Mouse (Mus musculus) cerebellum, adult 11 months (tissue): ENCODE data around the gene Eif4ebp2.
"Not testable (repeated sequence)": the region's sequence is repeated elsewhere in the genome, so short reads cannot be mapped to it uniquely, and the experiment has no call there.

Source experiments
- DNase-seq: peaks from one replicate; pipeline ENCODE4 v3.0.0; 2022

Gene Eif4ebp2

DNA sequence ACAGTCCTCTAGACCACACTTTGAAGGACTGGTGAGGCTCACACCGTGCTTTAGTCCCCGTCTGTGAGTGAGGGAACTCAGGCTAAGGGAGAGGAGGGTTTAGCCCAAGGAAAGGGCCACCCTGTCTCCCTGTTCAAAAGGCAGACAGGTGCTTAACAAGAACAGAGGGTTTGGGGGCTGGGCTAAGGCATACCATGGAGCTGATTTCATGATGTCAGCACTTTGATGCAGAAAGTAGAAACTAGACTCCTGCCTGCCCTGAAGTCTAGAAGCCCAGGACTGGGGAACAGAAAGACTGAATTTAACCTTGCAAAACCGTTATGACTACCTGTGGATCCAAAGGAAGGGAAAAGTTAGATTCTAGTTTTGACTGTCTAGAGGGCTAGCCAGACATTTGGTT, 4.7 kb upstream of the Eif4ebp2 start:
- no peak for DNase-seq

DNA sequence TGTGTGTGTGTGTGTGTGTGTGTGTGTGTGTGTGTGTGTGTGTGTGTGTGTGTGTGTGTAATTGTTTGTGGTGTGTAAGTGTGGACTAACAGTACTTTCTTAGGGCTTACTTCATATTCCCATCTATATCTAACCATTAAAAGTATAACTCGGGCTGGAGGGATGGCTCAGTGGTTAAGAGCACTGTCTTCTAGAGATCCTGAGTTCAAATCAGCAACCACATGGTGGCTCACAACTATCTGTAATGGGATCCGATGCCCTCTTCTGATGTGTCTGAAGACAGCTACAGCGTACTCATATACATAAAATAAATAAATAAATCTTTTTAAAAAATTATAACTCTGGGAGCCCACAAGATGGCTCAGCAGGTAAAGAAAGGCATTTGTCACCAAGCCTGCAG, 710 bp upstream of the Eif4ebp2 start:
- not testable (repeated sequence) for DNase-seq

DNA sequence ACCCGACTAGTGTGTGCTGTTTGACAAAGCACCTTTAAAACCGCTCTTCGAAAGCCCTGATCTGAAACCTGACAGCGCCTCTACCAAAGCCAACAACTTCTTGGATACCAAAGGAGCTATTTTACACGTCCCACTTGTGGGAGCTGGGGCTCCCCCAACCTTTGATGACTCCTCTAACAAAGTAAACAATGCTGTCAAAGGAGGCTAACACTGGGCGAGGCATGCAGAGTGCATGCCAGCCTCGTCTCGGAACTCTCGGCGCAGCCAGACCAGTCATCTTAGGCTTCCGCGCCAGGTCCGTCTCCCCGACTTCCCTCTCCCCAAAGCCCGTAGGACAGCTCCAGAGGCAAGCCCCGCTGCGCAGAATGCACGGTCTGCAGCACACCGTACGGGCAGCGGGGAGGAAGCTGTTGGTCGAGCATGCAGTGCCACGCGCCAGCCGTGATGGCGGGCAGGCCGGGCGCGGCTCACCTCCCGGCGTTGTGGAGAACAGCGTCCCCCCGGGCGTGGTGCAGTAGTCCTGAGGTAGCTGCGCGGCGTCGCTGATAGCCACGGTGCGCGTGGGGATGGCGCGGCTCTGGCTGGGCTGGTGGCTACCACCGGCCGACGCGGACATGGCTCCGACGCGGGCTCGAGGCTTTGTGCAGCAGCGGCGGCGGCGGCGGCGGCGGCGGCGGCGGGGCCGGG, 387 bp downstream of the Eif4ebp2 start:
- DNase-seq: no peak

DNA sequence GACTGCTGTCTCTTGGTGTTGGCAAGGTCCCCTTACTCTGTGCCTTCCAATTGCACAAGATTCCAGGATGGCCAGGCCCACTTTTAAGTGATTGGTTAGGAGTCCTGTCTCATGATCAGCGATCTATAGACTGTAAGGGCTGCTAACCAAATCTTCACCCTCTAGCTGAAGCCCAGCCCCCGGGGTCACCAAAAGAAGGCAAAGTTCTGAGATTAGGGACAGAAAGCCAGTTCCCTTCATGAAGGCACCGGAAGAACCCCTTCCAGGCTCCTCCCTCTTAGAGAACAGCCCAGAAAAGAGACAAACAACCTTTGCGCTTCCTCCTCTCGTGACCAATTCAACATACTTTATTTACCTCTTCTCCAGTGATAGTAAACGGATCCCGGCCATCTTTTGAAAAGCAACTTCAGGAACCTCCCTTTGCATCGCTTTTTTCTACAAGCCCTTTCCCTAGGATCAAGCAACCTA, 964 bp downstream of the Eif4ebp2 start:
- no peak for DNase-seq

DNA sequence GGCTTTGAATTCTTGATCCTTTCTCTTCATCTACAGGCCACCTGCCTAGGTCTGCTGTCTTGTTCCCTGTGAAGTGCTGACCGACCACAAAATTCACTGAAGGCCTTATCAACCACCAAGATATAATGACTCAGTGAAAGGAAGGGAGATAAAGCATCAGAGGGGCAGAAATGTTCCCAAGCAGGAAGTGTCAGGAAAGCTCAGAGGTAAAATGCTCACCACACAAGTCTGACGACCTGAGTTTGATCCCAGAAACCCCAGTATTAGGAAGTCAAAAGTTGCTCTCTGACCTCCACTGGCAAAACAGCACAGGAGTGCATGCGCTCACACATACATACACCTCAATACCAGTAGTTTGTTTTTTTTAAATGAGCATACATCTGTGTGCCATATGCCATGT, 3.6 kb downstream of the Eif4ebp2 start:
- no peak for DNase-seq

DNA sequence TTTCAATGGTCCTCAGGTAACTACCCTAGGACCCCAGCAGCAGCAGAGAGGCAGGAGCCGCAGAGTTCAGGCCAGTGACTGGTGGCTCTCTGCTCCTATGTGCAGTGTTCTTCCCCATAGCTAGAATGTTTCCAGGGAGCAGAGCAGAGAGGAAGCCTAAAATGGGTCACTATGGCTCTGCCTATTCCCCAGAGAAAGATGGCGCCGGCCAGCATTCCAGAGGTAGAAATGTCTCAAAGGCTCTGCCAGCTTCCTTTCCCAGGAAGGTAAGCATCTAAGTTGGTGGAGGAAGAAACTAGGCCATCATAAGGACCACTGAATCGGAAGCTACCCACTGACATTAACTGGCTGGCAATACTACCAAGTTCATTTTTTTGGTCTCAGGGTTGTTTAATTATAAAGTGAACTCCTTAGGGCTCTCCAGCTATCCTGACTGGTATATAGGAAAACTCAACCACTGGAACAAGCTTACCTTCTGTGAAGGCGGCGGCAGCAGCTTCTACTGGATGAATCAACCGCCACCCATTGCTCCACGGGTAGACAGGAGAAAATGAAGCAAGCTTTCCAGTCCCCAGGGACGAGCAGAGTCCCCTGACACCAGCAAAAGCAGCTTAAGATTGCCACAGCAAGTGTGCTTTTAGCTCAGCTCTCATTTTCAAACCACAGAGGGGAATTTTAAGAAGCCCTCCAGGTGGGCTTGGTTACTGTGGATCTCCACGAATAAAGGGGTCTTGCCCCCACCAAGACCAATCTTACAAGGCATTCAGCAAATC, 4.7 kb downstream of the Eif4ebp2 start:
- DNase-seq: no peak

DNA sequence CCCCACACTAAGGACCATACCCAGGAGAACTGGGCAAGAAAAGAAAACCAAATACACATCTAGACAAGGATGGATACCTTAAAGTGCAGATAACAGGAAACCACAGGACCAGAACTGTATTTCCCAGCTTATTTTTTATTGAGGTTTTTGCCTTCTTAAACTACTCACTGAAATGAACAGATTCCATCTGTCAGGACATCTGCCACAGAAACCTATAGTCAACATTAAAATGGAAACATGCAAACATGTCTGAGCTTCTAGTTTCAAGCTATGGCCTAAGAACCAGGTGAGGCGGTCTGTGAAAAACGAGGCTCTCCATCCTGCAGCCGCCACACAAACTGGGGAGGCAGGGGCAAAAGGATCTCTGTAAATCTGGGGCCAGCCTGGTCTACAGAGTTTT, 7.4 kb downstream of the Eif4ebp2 start:
- no peak for DNase-seq

DNA sequence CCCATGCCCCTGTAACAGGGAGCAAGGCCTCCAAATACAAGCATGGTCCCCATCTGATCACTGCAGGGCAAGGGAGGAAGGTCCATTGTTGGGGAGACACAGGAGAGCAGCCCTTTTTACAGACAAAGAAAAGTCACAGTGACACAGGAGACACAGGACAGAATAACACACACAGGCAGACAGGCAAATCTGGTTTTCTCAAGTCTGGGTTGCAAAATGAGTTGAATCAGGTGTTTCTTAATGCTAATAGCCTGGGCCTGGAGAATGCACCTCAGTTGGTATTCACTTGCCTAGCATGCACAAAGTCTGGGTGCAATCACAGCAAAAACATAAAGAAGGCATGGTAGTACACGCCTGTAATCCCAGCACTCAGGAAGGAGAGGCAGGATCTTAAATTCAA, 8.6 kb downstream of the Eif4ebp2 start:
- DNase-seq: no peak

DNA sequence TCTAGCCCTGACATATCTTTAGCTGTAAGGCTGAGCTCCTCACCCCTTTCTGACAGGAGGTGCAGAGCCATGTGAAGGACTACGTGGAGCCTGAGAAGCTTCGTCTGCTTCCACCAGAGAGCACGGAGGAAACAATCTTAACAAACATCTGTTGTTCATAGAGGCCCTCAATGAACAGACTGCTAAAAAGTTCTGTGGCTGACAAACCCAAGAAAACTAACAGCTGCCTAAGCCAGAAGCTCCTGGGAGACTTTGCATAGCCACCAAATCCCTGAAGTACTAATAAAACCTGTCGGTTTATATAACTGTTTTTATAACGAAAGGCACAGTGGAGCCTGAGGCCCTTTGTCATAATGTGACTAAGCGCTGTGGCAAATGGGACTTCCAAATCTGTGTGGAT, 9.0 kb downstream of the Eif4ebp2 start:
- DNase-seq: no peak

DNA sequence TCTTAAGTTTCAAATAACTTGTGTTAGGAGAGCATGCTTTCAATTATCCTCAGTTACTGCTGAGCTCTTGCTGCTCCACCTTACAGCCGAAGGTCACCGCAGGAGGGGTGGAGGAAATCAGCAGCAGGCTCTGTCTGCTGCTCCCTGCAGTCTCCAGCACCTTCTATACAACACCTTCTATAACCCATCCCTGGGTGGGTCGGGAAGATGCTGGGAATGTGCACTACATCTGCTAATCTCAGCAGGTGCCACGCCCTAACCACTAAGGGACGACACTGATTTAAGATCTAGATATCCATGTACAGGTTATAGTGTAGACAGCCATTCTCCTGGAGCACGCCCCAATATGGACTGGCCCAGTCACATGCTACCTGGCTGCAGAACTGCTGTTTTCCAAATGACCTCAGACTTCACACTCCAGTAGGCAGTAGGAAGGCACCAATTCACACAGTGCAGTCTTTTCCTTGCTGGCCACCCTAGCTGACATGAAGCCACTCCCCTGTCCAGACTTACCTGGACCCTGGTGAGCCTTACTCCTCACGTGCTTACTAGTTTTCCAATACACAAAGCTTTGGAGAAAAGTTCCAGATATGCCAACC, 12.2 kb downstream of the Eif4ebp2 start:
- no peak for DNase-seq

DNA sequence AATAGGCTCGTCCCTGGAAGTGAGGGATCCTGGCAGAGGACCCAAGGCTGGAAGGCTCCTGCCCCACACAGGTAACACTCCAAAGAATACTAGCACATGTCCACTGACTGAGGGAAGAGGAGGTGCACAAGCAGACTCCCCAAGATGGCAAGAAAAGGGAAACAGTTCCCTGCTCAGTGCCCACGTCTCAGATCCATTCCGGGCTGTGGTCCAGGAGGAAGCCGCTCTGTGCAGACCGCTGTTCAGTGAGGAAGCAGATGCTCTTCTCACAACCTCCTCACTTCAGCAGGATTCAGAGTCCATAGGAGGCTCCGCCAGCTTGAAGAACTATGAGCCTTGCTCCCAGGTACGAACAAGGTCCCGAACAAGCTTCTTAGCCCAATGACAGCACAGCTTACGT, 21.1 kb downstream of the Eif4ebp2 start:
- no peak for DNase-seq

DNA sequence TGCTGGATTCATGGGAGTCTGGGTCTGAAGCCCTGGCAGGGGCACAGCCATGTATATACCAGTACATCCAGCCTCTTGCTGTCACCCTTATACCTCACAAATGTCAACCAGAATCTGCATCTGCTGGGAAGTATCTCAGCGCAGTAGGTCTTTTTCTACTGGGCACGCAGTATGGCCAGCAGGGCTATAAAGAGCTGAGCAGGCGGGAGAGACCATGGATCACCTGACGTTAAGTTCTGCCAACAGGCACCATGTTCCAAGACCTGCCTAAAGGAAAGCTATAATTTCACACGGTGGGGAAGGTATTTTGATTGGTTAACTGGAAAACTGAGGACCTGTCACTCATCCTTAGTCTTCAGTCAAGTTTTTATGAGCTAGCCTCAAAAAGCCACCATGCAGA, 23.4 kb downstream of the Eif4ebp2 start:
- DNase-seq: no peak

DNA sequence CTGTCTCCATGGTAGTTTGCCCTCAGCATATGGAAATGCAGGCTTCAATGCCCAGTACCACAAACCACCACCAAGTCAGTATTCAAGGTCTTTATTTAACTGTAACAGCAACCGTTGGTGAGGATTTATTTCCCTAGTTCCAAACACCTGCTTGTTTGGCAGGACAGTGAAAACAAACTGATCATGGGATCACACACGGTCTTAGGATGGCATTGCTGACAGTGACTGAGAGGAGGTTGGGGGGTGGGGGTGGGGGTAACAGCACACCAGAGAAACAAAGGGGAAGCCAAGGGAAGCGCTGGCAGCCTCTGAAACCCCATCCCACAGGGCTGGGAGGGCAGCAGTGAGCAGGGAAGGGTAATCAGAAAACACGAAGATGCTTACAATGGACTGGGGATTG, 24.0 kb downstream of the Eif4ebp2 start:
- DNase-seq: no peak

DNA sequence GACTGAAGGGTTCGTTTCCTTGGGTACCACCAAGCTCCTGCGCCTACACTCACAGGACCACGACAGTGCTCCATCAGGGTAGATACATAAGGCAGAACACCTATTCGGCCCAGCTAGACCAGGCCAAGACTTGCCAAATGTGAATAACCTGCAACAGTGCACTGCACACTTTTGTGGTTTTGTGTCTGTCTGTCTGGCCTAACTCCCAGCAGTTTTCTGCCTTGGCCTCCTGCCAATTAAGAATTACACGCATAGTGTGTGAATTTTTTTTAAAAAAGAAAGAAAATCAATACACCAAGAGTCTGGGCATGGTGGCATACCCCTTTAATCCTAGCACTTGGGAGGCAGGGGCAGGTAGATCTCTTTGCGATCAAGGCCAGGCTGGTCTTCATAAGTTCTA, 24.5 kb downstream of the Eif4ebp2 start:
- no peak for DNase-seq

DNA sequence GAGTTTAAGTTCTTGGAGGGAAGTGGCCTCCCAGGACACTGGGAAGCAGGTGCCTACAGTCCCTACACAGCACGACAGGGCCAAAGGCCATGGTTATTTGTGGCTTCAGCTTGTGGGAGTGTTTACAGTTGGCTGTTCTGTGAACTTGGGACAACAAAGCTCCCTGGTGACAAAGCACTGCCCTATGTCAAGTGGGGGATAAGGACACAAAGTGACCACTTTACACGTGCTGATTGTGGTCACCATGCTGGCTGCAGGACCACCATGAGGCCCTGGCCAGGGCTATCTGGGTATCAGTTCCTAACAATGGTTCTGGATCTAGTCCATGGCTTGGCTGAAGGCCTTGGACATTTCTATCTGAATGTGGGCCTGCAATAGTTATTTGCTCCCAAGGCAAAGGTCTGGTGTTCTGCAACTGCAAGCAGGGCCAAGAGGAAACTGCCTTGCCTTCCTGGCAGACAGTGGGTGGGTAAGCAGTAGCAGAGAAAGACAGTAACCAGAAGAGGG, 26.2 kb downstream of the Eif4ebp2 start:
- DNase-seq: no peak

DNA sequence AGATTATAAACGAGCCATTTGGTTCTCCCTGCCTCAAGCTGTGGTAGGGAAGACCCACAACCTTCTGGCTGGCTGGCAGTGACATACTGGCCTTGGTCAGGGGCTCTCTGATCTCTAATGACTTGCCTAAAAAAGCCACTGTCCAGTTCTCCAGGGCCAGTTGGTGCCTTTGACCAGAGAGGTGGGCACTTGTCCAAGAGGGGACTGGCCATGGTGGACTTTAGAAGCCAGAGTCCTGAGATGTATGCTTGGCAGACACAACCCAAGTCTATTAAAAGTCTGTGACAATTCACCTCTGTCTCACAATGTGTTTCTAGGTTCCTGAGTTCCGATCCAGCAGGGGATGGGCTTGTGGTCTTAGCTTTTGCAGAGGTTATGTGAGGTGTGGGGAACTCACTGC, 27.4 kb downstream of the Eif4ebp2 start:
- no peak for DNase-seq

DNA sequence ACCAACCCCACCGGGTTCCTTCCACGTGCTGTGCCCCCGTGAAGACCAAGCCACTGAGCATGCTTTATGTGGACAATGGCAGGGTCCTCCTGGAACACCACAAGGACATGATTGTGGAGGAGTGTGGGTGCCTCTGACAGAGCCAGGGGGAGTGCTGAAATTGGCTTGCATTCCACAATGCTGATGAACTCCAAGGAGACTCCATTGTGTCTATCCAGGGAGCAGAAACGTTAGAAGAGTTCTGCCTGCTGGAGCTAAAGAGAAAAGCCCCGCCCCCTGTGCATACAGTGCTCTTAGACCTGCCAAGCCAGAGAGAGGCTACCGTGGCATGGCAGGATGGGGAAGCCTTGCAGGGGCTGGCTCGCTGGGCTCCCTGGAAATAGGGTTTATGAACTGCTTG, 28.0 kb downstream of the Eif4ebp2 start:
- no peak for DNase-seq

DNA sequence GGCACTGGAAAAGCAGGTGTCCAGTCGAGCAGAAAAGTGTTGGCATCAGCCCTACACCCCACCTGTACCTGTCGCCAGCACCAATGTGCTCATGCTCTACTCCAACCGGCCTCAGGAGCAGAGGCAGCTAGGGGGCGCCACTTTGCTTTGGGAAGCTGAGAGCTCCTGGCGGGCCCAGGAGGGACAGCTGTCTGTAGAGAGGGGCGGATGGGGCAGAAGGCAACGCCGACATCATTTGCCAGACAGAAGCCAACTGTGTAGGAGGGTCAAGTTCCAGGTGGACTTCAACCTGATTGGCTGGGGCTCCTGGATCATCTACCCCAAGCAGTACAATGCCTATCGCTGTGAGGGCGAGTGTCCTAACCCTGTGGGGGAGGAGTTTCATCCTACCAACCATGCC, 29.2 kb downstream of the Eif4ebp2 start:
- DNase-seq: no peak

DNA sequence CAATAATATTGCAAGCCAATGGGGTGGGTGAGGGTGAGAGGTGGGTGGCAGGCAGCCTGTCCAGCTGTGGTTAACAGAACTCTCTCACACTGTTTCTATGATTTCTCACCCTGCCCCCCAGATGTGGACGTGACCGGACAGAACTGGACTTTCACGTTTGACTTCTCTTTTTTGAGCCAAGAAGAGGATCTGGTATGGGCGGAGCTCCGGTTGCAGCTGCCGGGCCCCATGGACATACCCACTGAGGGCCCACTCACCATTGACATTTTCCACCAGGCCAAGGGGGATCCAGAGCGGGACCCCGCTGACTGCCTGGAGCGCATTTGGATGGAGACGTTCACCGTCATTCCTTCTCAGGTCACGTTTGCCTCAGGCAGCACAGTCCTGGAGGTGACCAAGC, 29.6 kb downstream of the Eif4ebp2 start:
- no peak for DNase-seq

DNA sequence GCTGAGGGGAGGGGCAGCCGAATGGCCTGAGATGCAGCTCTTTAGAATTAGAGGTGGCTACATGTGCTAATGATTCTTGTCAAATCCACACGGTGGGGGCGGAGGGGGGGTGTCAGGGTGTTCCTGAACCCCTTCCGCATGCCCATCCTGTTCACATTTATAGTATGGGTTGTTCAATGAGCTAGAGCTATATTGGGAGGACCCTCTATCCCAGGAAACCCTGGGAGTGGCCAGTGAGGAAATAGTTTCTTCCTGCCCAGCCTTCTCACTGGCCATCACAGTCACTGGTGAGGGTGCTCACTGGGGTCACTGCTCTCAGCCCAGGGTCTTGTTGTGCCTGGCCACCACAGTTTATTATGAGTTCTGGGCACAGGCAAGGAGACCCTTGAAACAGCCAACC, 32.5 kb downstream of the Eif4ebp2 start:
- DNase-seq: no peak

DNA sequence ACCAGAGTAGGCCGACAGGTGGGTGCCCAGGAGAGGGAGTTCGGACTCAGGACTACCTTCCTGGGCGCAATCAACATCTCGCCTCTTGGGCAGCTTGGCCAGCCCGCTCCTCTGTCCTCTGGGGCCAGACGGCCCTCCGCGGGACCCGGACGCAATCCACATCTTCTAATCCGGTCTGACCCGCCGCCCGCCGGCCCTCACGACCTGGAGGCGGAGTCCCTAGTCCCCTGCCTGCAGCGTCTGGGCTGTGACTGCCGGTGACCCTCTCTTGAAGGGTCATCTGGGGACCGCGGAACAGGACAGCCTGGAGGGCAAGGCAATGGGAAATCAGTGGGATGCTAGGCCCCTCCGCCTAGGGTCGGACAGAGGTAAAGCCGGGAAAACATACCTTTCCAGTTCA, 33.3 kb downstream of the Eif4ebp2 start:
- no peak for DNase-seq

DNA sequence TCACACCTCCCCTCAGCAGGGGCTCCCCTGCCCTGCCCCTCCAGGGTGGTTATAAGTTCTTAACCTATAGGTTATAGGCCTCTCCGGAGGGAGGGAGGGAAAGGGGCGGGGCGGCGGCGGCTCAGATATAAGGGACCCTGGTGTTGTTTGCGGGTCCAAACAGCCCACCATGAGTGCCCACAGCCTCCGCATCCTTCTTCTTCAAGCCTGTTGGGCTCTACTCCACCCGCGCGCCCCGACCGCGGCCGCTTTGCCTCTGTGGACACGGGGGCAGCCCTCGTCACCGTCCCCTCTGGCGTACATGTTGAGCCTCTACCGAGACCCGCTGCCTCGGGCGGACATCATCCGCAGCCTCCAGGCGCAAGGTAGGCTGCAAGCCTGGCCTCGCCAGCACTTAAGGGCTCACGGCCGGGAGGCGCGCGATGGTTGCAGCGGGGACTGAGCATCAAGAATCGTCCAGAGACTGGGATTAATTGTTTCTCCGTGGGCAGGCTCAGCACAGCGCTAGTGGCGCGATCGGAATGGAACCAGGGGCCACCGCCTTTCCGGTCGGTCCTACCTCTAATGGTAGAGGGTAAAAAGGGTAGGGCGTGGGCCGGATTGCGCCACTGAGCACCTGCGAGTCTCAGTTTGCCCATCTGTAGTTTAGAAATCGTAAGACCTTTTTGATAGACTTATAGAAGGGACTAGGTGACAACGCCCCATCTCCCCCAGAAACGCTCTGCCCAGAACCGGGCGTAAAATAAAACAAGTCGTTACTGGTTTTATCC, 34.1 kb downstream of the Eif4ebp2 start:
- DNase-seq: no peak

DNA sequence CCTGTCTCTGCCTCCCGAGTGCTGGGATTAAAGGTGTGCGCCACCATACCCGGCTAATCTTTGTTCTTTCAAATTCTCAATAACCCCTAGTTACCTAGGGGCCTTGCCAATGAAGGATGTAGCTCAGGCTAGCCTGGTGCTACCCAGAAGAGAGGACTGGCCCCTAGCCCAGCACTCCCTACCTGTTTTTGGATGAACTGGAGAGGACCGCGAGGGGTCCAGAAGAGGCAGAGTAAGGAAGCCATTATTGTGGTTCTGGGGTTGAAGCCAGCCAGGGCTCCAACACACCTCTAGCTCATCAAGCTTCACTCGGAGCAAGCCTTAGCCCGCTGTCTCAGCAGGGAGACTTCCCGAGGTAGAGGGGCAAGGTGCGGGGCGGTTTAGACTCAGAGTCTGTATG, 34.8 kb downstream of the Eif4ebp2 start, which contains the start of gene Nodal:
Gene Nodal, plus strand, starts transcription at position 301 of the 400 bp plus-strand sequence.
- no peak for DNase-seq
